Mouse (Mus musculus) small intestine, adult 2 months (tissue): ENCODE results near the gene G0s2. TPM values are rescaled to one million over a fixed set of nuclear protein-coding genes. Genes with fewer than 3 reads are reported as not detected.
"Not testable (repeated sequence)": the region's sequence is repeated elsewhere in the genome, so short reads cannot be mapped to it uniquely, and the experiment has no call there.

ENCODE experiments used
- H3K27ac ChIP-seq: fragments of 200-500 bp; 2 replicates; pipeline ENCODE4 v1.5.1; 2012; ENCODE audit warnings: low read depth, low read length, control low read depth, inconsistent platforms; ENCODE audit not compliant: insufficient read depth
- H3K27me3 ChIP-seq: fragments of 200-500 bp; 2 replicates; pipeline ENCODE4 v1.6.1; 2012; ENCODE audit warnings: mild to moderate bottlenecking, moderate library complexity, low read length, inconsistent platforms; ENCODE audit not compliant: control insufficient read depth, insufficient read depth
- H3K36me3 ChIP-seq: fragments of 200-500 bp; 2 replicates; pipeline ENCODE4 v1.6.1; 2012; ENCODE audit warnings: mild to moderate bottlenecking, low read length, control low read depth, inconsistent platforms; ENCODE audit not compliant: control insufficient read depth, insufficient read depth
- H3K4me1 ChIP-seq: fragments of 200-500 bp; 2 replicates; pipeline ENCODE4 v1.6.1; 2012; ENCODE audit warnings: low read length, inconsistent platforms, mixed read lengths; ENCODE audit not compliant: control insufficient read depth, insufficient read depth, insufficient read length
- H3K4me3 ChIP-seq: fragments of 200-500 bp; 2 replicates; pipeline ENCODE4 v1.5.1; 2012; ENCODE audit warnings: low read depth, mild to moderate bottlenecking, control low read depth, inconsistent platforms, low read length, moderate library complexity
- CTCF ChIP-seq: fragments of 200-500 bp; IDR thresholded peaks from 2 replicates; pipeline ENCODE4 v1.5.1; 2012; ENCODE audit warnings: low read depth, mild to moderate bottlenecking, control low read depth, inconsistent platforms, low read length, moderate library complexity, mixed read lengths; ENCODE audit not compliant: insufficient replicate concordance, insufficient read length; ENCODE audit errors: extremely low read depth
- POLR2A ChIP-seq: fragments of 200-500 bp; IDR thresholded peaks from 2 replicates; pipeline ENCODE4 v1.6.1; 2012; ENCODE audit warnings: low read depth, mild to moderate bottlenecking, control low read depth, inconsistent platforms, low read length, moderate library complexity
- WGBS: fragments of 180-500 bp; shearing (Covaris S2); methylation state at CpG from one replicate; pipeline ENCODE4 v1.1.7; 2018; 5-methylcytosine and 5-hydroxymethylcytosine counted together
- polyA plus RNA-seq: library from polyadenylated mRNA; depleted of rRNA; stranded (reverse); fragments of >200 nt; gene quantifications from 2 replicates; pipeline ENCODE4 v1.2.3, GENCODE M21; 2012

G0s2 gene
- polyA plus RNA-seq, 1 experiment: 14.2 TPM

DNA sequence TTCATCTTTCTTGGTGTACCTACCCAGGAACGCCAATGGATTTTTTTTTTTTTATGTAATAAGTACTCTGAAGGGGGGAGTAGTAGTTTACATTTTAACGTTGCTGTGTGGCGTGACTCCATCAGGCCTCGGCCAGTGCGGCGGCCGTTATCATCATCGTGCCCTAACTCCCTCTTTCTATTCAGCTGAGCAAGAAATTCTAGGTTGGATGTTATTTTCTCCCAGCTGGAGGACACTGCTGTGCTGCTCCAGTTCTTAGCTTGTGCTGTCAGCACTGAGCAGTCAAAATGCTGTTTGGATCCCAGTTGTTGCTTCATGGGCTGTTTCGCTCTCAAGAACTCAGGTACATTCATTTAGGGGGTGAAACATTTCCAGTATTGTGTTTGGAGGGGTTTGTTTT is 13.5 kb downstream of the G0s2 start:
- TF ChIP-seq CTCF (no peak), POLR2A (no peak)

DNA sequence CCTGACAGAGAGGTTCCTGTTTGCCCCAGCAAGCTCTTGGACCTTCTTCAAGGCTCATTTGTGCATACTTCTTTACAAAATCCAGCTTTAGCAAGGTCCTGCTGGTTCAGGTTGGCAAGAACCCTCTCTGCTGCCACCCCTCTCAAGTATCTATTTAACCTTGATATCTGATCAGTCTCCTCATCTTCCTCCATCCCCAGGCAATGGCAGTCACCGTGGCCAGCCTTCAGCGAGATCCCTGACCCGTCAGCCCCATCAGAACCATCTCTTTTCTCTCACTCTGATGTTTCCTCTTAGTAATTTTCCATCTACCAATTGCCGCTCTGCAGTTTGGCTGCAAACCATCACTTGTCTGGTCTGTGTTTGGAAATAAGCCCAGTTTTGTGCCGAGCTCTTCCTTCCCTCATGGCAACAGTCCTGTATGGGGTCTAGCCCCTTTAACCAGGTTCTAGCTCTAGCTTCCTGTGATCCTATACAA is 16.4 kb downstream of the G0s2 start:
- Histone ChIP-seq H3K27me3 (no peaks in the 10 kb centered on the region), H3K27ac (no peak overlapping the region), H3K4me1 (no peaks in the 10 kb centered on the region), H3K36me3 (no peaks in the 10 kb centered on the region), H3K4me3 (no peak overlapping the region)
- WGBS: 45% methylated on average over 5 of the region's 5 CpGs
- TF ChIP-seq POLR2A (no peak), CTCF (no peak)

More for the DNA sequence above, 13.5 kb downstream of the G0s2 start:
- Histone ChIP-seq H3K4me1 (no peaks in the 10 kb centered on the region), H3K36me3 (no peaks in the 10 kb centered on the region), H3K27ac (no peak overlapping the region), H3K27me3 (no peaks in the 10 kb centered on the region), H3K4me3 (no peak overlapping the region)
- WGBS: 82% methylated on average over 9 of the region's 9 CpGs

DNA sequence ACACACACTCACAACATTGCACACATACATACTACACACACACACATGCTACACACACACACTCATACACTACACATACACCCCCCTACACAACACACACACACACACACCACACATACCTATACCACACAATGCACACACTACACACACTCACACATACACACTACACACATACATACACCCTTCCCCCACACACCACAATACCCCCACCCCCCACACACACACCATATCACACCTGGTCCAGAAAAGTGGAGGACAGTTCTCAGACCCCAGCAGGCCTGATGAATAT is 16.8 kb downstream of the G0s2 start:
- Histone ChIP-seq H3K36me3 (no peaks in the 10 kb centered on the region), H3K4me1 (no peaks in the 10 kb centered on the region), H3K4me3 (no peak overlapping the region), H3K27ac (no peak overlapping the region), H3K27me3 (no peaks in the 10 kb centered on the region)
- TF ChIP-seq CTCF: no peak
- TF ChIP-seq POLR2A: no peak

GRCm38 (mm10) chr1:193255488-193256288 is 17.3 kb downstream of the G0s2 start:
- H3K27ac ChIP-seq: no peak overlapping the region
- H3K27me3 ChIP-seq: no peaks in the 10 kb centered on the region
- H3K4me1 ChIP-seq: no peaks in the 10 kb centered on the region
- 27% methylated on average over 3 of the region's 3 CpGs for WGBS
- H3K4me3 ChIP-seq: no peak overlapping the region
- TF ChIP-seq POLR2A (no peak), CTCF (no peak)
- no peaks in the 10 kb centered on the region for H3K36me3 ChIP-seq

GRCm38 (mm10) chr1:193255032-193255431 is 18.0 kb downstream of the G0s2 start:
- TF ChIP-seq CTCF: no peak
- TF ChIP-seq POLR2A: no peak
- H3K27me3 ChIP-seq: no peaks in the 10 kb centered on the region
- no peaks in the 10 kb centered on the region for H3K36me3 ChIP-seq
- H3K4me1 ChIP-seq: no peaks in the 10 kb centered on the region
- 60% methylated on average over 8 of the region's 8 CpGs for WGBS
- no peak overlapping the region for H3K27ac ChIP-seq
- no peak overlapping the region for H3K4me3 ChIP-seq

DNA sequence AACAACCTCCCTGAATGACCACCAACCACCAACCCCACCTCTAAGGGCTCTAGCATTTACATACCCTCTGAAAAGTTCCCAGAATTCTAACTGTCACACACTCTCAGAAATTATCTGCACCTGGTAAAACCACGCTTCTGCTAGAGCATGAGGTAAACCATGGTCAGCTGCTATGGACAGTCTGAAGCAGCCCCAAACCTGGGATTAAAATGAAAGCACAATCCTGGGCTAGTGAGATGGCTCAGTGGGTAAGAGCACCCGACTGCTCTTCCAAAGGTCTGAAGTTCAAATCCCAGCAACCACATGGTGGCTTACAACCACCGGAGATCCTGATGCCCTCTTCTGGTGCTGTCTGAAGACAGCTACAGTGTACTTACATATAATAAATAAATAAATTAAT is 19.1 kb downstream of the G0s2 start:
- not testable (repeated sequence) for H3K4me3 ChIP-seq, H3K36me3 ChIP-seq, H3K27me3 ChIP-seq, H3K27ac ChIP-seq, H3K4me1 ChIP-seq
- WGBS: 46% methylated on average over 3 of the region's 3 CpGs

GRCm38 (mm10) chr1:193252616-193253015 is 20.4 kb downstream of the G0s2 start:
- Histone ChIP-seq H3K27me3 (no peaks in the 10 kb centered on the region), H3K36me3 (no peaks in the 10 kb centered on the region), H3K4me3 (no peak overlapping the region), H3K27ac (no peak overlapping the region), H3K4me1 (no peaks in the 10 kb centered on the region)
- WGBS: 34% methylated on average over 5 of the region's 5 CpGs
- TF ChIP-seq CTCF (no peak), POLR2A (no peak)
